Mouse (Mus musculus) cortical plate, adult 2 months (tissue): ENCODE data around the gene Tbx19.

ENCODE experiments used
- CTCF ChIP-seq: fragments of 200-500 bp; IDR thresholded peaks from 2 replicates; pipeline ENCODE4 v1.5.1; 2011; ENCODE audit warnings: mild to moderate bottlenecking, control low read depth, low read length; ENCODE audit not compliant: insufficient read depth; ENCODE audit errors: extremely low read depth
- POLR2A ChIP-seq: fragments of 200-500 bp; IDR thresholded peaks from 2 replicates; pipeline ENCODE4 v1.6.1; 2011; ENCODE audit warnings: mild to moderate bottlenecking, low read length, control low read depth; ENCODE audit not compliant: insufficient read depth; ENCODE audit errors: extremely low read depth

GRCm38 (mm10) chr1:165188806-165189580 lies 28.4 kb upstream of the Tbx19 start:
- TF ChIP-seq CTCF (no peak), POLR2A (no peak)
